Mouse (Mus musculus): ENCODE measurements around the gene Zbtb37. TPM values are rescaled to one million over a fixed set of nuclear protein-coding genes. Genes with fewer than 3 reads are reported as not detected.

The Zbtb37 gene
- polyA plus RNA-seq, 1 experiment from 2014 or later: 11.5 TPM

Other genes with a start within 250 kb of the Zbtb37 start
- 26.4 and 27.6 TPM in 2 replicates for gene Rabgap1l, start 241.6 kb downstream of the Zbtb37 start, polyA plus RNA-seq (2015; fragmentation: Nextera tagmentation; extraction: Ambion mirVana)
- 8.0 and 9.4 TPM in 2 replicates for gene Rc3h1, start 128.4 kb downstream of the Zbtb37 start, polyA plus RNA-seq (2015; fragmentation: Nextera tagmentation; extraction: Ambion mirVana)
- 3.7 and 3.9 TPM in 2 replicates for gene Serpinc1, start 56.3 kb downstream of the Zbtb37 start, polyA plus RNA-seq (2015; fragmentation: Nextera tagmentation; extraction: Ambion mirVana)
- gene Dars2, start 35.8 kb upstream of the Zbtb37 start, polyA plus RNA-seq (2015; fragmentation: Nextera tagmentation; extraction: Ambion mirVana): 26.2 and 28.4 TPM in 2 replicates
- 13.1 and 13.2 TPM in 2 replicates for gene Cenpl, start 35.9 kb upstream of the Zbtb37 start, polyA plus RNA-seq (2015; fragmentation: Nextera tagmentation; extraction: Ambion mirVana)
- gene Klhl20, start 96.7 kb upstream of the Zbtb37 start, polyA plus RNA-seq (2015; fragmentation: Nextera tagmentation; extraction: Ambion mirVana): 16.9 and 17.9 TPM in 2 replicates
- gene Ankrd45, start 107.8 kb upstream of the Zbtb37 start, polyA plus RNA-seq (2015; fragmentation: Nextera tagmentation; extraction: Ambion mirVana): 13.6 and 14.0 TPM in 2 replicates
- 0.82 and 0.83 TPM in 2 replicates for gene Tex50, start 124.5 kb upstream of the Zbtb37 start, polyA plus RNA-seq (2015; fragmentation: Nextera tagmentation; extraction: Ambion mirVana)
- gene Prdx6, start 216.4 kb upstream of the Zbtb37 start, polyA plus RNA-seq (2015; fragmentation: Nextera tagmentation; extraction: Ambion mirVana): 209 and 223 TPM in 2 replicates